Mouse (Mus musculus) brain, embryonic 14.5 days (tissue): ENCODE data around the gene Prdx1.

ENCODE experiments used
- CTCF ChIP-seq: fragments of 200-500 bp; IDR thresholded peaks from 2 replicates; pipeline ENCODE4 v1.5.1; 2012; ENCODE audit warnings: inconsistent platforms, mild to moderate bottlenecking, moderate library complexity, borderline replicate concordance; ENCODE audit not compliant: insufficient read depth, insufficient read length; ENCODE audit errors: extremely low read depth
- POLR2A ChIP-seq: fragments of 200-500 bp; IDR thresholded peaks from 2 replicates; pipeline ENCODE4 v1.6.1; 2012; ENCODE audit warnings: mild to moderate bottlenecking, inconsistent platforms, borderline replicate concordance; ENCODE audit not compliant: poor library complexity, insufficient read depth, insufficient read length, severe bottlenecking; ENCODE audit errors: extremely low read depth

GRCm38 (mm10) chr4:116661998-116662397 lies 23.3 kb upstream of the Prdx1 start:
- TF ChIP-seq CTCF (no peak), POLR2A (no peak)
